In the genomic region with DNA sequence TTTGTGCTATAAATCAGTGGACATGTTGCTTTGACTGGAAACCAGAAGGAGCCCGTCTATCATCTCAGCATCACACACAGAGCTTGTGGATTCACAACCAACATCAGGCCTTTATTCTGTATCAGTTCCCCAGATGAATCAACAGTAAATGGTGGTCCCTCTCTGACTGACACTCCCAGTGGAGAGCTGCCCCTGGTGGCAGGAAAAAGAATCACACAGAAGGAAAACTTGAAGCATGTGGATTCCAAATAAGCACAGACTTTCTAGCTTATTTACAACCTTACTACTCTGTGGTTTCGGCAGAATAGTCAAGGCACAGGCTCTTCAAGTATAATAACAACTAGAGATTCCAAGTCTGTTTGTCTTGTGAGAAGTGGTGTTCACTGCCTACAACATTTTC, we compare ENCODE assay signal across 27 mouse cellular contexts.
DNase-seq lines count a peak whose midpoint lies in the region; ATAC-seq and TF ChIP-seq lines count a peak whose summit lies in the region.
"Had no signal": no experiment of that assay in that cellular context is flagged by ENCODE, and none has a peak within 500 bp of the region (broad histone marks: within the 10 kb centered on the region; RNA-seq: fewer than 3 reads in every experiment).

No protein-coding gene starts in this region.

- ATAC-seq in intestine, postnatal 0 days: no peak
- no peak for ATAC-seq in intestine, embryonic 15.5 days
- ATAC-seq in lung, embryonic 14.5 days (ENCODE audit: insufficient read depth): no peak
- no peak for ATAC-seq in activated CD4-positive, CD25-positive, alpha-beta regulatory T cell, adult 4 months
- ATAC-seq: forebrain, embryonic 16.5 days; midbrain, embryonic 15.5 days had no signal

- no peak overlapping the region for H3K9ac ChIP-seq in intestine, postnatal 0 days (ENCODE audit: low read depth, low read length)
- H3K9ac ChIP-seq in intestine, embryonic 15.5 days: no peak overlapping the region
- H3K9ac ChIP-seq in lung, embryonic 14.5 days: no peak overlapping the region
- H3K9ac ChIP-seq: embryonic facial prominence, embryonic 13.5 days; hindbrain, embryonic 15.5 days; kidney, embryonic 15.5 days; liver, embryonic 15.5 days; midbrain, embryonic 15.5 days had no signal

- no peaks in the 10 kb centered on the region for H3K9me3 ChIP-seq in intestine, postnatal 0 days (ENCODE audit: control insufficient read depth)
- no peaks in the 10 kb centered on the region for H3K9me3 ChIP-seq in intestine, embryonic 15.5 days
- H3K9me3 ChIP-seq in lung, embryonic 14.5 days (ENCODE audit: low read depth, low read length): no peaks in the 10 kb centered on the region
- H3K9me3 ChIP-seq: embryonic facial prominence, embryonic 13.5 days; hindbrain, embryonic 10.5 days; hindbrain, embryonic 15.5 days; kidney, embryonic 15.5 days; liver, embryonic 15.5 days; midbrain, embryonic 15.5 days had no signal

- H3K27me3 ChIP-seq in intestine, postnatal 0 days (replicated peaks; ENCODE audit: control insufficient read depth, insufficient read depth, low read length): no peaks in the 10 kb centered on the region
- no peaks in the 10 kb centered on the region for H3K27me3 ChIP-seq in intestine, embryonic 15.5 days (replicated peaks)
- H3K27me3 ChIP-seq in lung, embryonic 14.5 days (ENCODE audit: insufficient read depth, low read length): no peaks in the 10 kb centered on the region
- H3K27me3 ChIP-seq: embryonic facial prominence, embryonic 13.5 days; hindbrain, embryonic 15.5 days; kidney, embryonic 15.5 days; liver, embryonic 15.5 days; midbrain, embryonic 15.5 days had no signal

- no peak overlapping the region for H3K4me3 ChIP-seq in intestine, postnatal 0 days (ENCODE audit: low read depth, low read length)
- no peak overlapping the region for H3K4me3 ChIP-seq in intestine, embryonic 15.5 days (replicated peaks)
- H3K4me3 ChIP-seq in lung, embryonic 14.5 days (ENCODE audit: low read depth, low read length): no peak overlapping the region
- H3K4me3 ChIP-seq: embryonic facial prominence, embryonic 13.5 days; hindbrain, embryonic 10.5 days; hindbrain, embryonic 15.5 days; kidney, embryonic 15.5 days; liver, embryonic 15.5 days; midbrain, embryonic 15.5 days had no signal

- no peaks in the 10 kb centered on the region for H3K4me1 ChIP-seq in intestine, postnatal 0 days (replicated peaks; ENCODE audit: control insufficient read depth, insufficient read depth, low read length)
- H3K4me1 ChIP-seq in intestine, embryonic 15.5 days (replicated peaks): no peaks in the 10 kb centered on the region
- H3K4me1 ChIP-seq in lung, embryonic 14.5 days (ENCODE audit: insufficient read depth): no peaks in the 10 kb centered on the region
- H3K4me1 ChIP-seq: embryonic facial prominence, embryonic 13.5 days; hindbrain, embryonic 10.5 days; hindbrain, embryonic 15.5 days; kidney, embryonic 15.5 days; liver, embryonic 15.5 days; midbrain, embryonic 15.5 days had no signal

- no peak overlapping the region for H3K4me2 ChIP-seq in intestine, postnatal 0 days (replicated peaks; ENCODE audit: low read depth)
- H3K4me2 ChIP-seq in intestine, embryonic 15.5 days (replicated peaks): no peak overlapping the region
- no peak overlapping the region for H3K4me2 ChIP-seq in lung, embryonic 14.5 days
- H3K4me2 ChIP-seq: embryonic facial prominence, embryonic 13.5 days; hindbrain, embryonic 15.5 days; kidney, embryonic 15.5 days; liver, embryonic 15.5 days; midbrain, embryonic 15.5 days had no signal

- peak; percentile 20; the same call in 1 of the 2 replicates for TF ChIP-seq CTCF in intestine, postnatal 0 days (IDR thresholded peaks at IDR 0.05; ENCODE audit: low read depth)
- peak; percentile 44 for TF ChIP-seq CTCF in lung, embryonic 14.5 days (IDR thresholded peaks at IDR 0.05; ENCODE audit: low read depth)

- peak; percentile 3 for DNase-seq in lung, embryonic 14.5 days
- DNase-seq in lung, postnatal 25 days (ENCODE audit: low spot score): no peak
- DNase-seq in ES-CJ7 (ENCODE audit: low read depth, low spot score) (peak; percentile 25), ZHBTc4 (ENCODE audit: low read depth, low spot score) (peak; percentile 25)
- no peak for DNase-seq in embryo, embryonic 10.5 days (ENCODE audit: low spot score)
- DNase-seq: adrenal gland, postnatal 10 days; cerebellum, adult 11 months; cerebellum, adult 9-10 months; cerebellum, postnatal 36 days; heart, postnatal 14 days; kidney, adult 11 months; kidney, postnatal 36 days; liver; lung, postnatal 10 days; right cerebral cortex, postnatal 4 days; thymus, adult 2 months; thymus, postnatal 36 days had no signal

- no peak overlapping the region for H3K27ac ChIP-seq in intestine, postnatal 0 days (ENCODE audit: low read depth, low read length)
- H3K27ac ChIP-seq in intestine, embryonic 15.5 days: no peak overlapping the region
- no peak overlapping the region for H3K27ac ChIP-seq in lung, embryonic 14.5 days (ENCODE audit: low read depth)
- H3K27ac ChIP-seq: embryonic facial prominence, embryonic 13.5 days; hindbrain, embryonic 10.5 days; hindbrain, embryonic 15.5 days; kidney, embryonic 15.5 days; liver, embryonic 15.5 days; midbrain, embryonic 15.5 days had no signal

- WGBS in intestine, postnatal 0 days: 80% methylated on average over 2 of the region's 2 CpGs
- 82% methylated on average over 2 of the region's 2 CpGs for WGBS in intestine, embryonic 15.5 days
- WGBS in lung, embryonic 14.5 days: 75% methylated on average over 2 of the region's 2 CpGs

- H3K36me3 ChIP-seq in intestine, postnatal 0 days (ENCODE audit: control insufficient read depth, insufficient read depth): no peaks in the 10 kb centered on the region
- no peaks in the 10 kb centered on the region for H3K36me3 ChIP-seq in intestine, embryonic 15.5 days
- H3K36me3 ChIP-seq in lung, embryonic 14.5 days (ENCODE audit: insufficient read depth): no peaks in the 10 kb centered on the region
- H3K36me3 ChIP-seq: embryonic facial prominence, embryonic 13.5 days; hindbrain, embryonic 10.5 days; hindbrain, embryonic 15.5 days; kidney, embryonic 15.5 days; liver, embryonic 15.5 days; midbrain, embryonic 15.5 days had no signal

Comparison
In these comparisons a context has a peak if more than half of its experiments do, and no peak if none do; other contexts are left out.
1. DNase-seq: peak in lung, embryonic 14.5 days (single experiment), ES-CJ7 (single experiment) and ZHBTc4 (single experiment); none in lung, postnatal 25 days (single experiment) and embryo, embryonic 10.5 days (single experiment).